Mouse (Mus musculus) gastrocnemius, adult 18-20 months (tissue): ENCODE measurements around the gene Gm21149. TPM values are rescaled to one million over a fixed set of nuclear protein-coding genes. Genes with fewer than 3 reads are reported as not detected.
"Not testable (repeated sequence)": the region's sequence is repeated elsewhere in the genome, so short reads cannot be mapped to it uniquely, and the experiment has no call there.

Experiments
- DNase-seq: peaks from one replicate; pipeline ENCODE4 v3.0.0; 2021; ENCODE audit warnings: low spot score
- total RNA-seq, 2 experiments: library from RNA; stranded (reverse); gene quantifications; 2 replicates each; pipeline ENCODE4 v1.2.3; 2021

Gm21149 gene
- total RNA-seq, 2 experiments from 2014 or later, result not detected

- DNase-seq, result not testable (repeated sequence)
Observed at GRCm38 (mm10) chr5:15463561-15463960, 12.8 kb downstream of the Gm21149 start.

- DNase-seq, result not testable (repeated sequence)
Observed at GRCm38 (mm10) chr5:15461613-15462012, 14.7 kb downstream of the Gm21149 start.

GRCm38 (mm10) chr5:15457865-15458571, 18.3 kb downstream of the Gm21149 start:
- not testable (repeated sequence) for DNase-seq

Other genes starting within 250 kb of the Gm21149 start
- not detected for gene Gm21190, start 52.7 kb upstream of the Gm21149 start, total RNA-seq
- gene Gm21083, start 100.8 kb upstream of the Gm21149 start, total RNA-seq, result not detected
- not detected for gene Speer4d, start 142.5 kb upstream of the Gm21149 start, total RNA-seq
- gene 4930572O03Rik, start 180.5 kb upstream of the Gm21149 start, total RNA-seq, result not detected
- not detected for gene Speer4c, start 237.7 kb upstream of the Gm21149 start, total RNA-seq